Mouse (Mus musculus): ENCODE data around the gene Gm12166. TPM values are rescaled to one million over a fixed set of nuclear protein-coding genes. Genes with fewer than 3 reads are reported as not detected.

Gm12166 gene
- polyA plus RNA-seq, 1 experiment from 2014 or later, result 3.4 TPM

- Histone ChIP-seq H3K27ac (ENCODE audit: poor library complexity, severe bottlenecking) (peak overlapping the region; percentile 61), H3K4me3 (no peak overlapping the region)
- no peak for ATAC-seq (ENCODE audit: insufficient number of reproducible peaks, low FRiP score)
Observed at GRCm38 (mm10) chr11:46061776-46062445, 9.8 kb upstream of the Gm12166 start.

GRCm38 (mm10) chr11:46060651-46061020 lies 8.5 kb upstream of the Gm12166 start:
- no peaks in the 10 kb centered on the region for H3K27me3 ChIP-seq (replicated peaks)
- no peak overlapping the region for H3K4me3 ChIP-seq
- no peak overlapping the region for H3K9ac ChIP-seq
- WGBS, result 59% methylated on average over 5 of the region's 5 CpGs
- peak overlapping the region; percentile 30; the same call in 1 of the 2 replicates for H3K27ac ChIP-seq (ENCODE audit: poor library complexity, severe bottlenecking)
- ATAC-seq (ENCODE audit: insufficient number of reproducible peaks, low FRiP score), result no peak
- H3K4me2 ChIP-seq, result peak overlapping the region; percentile 1; the same call in 1 of the 2 replicates
- peaks cover 60% of the 10 kb centered on the region for H3K4me1 ChIP-seq (replicated peaks)
- no peaks in the 10 kb centered on the region for H3K9me3 ChIP-seq (replicated peaks)
- peaks cover 31% of the 10 kb centered on the region for H3K36me3 ChIP-seq

More at GRCm38 (mm10) chr11:46061776-46062445, 9.8 kb upstream of the Gm12166 start:
- WGBS, result 50% methylated on average over 6 of the region's 6 CpGs
- Histone ChIP-seq H3K4me1 (replicated peaks) (peaks cover 71% of the 10 kb centered on the region), H3K9ac (no peak overlapping the region), H3K4me2 (0 out of 2 replicates have a peak overlapping the region, but pooled peaks have one; percentile 9), H3K27me3 (replicated peaks) (no peaks in the 10 kb centered on the region), H3K36me3 (peaks cover 42% of the 10 kb centered on the region), H3K9me3 (replicated peaks) (no peaks in the 10 kb centered on the region)

GRCm38 (mm10) chr11:46059887-46060650 lies 7.9 kb upstream of the Gm12166 start:
- peaks cover 60% of the 10 kb centered on the region for H3K4me1 ChIP-seq (replicated peaks)

GRCm38 (mm10) chr11:46058916-46059315 lies 6.8 kb upstream of the Gm12166 start:
- WGBS, result 82% methylated on average over 4 of the region's 4 CpGs
- peaks cover 24% of the 10 kb centered on the region for H3K36me3 ChIP-seq
- H3K9me3 ChIP-seq (replicated peaks), result no peaks in the 10 kb centered on the region
- H3K9ac ChIP-seq, result no peak overlapping the region
- H3K4me2 ChIP-seq, result peak overlapping the region; percentile 32
- peak overlapping the region; percentile 14; the same call in 1 of the 2 replicates for H3K4me3 ChIP-seq
- no peak for ATAC-seq (ENCODE audit: insufficient number of reproducible peaks, low FRiP score)
- no peaks in the 10 kb centered on the region for H3K27me3 ChIP-seq (replicated peaks)
- H3K4me1 ChIP-seq (replicated peaks), result peaks cover 61% of the 10 kb centered on the region
- H3K27ac ChIP-seq (ENCODE audit: poor library complexity, severe bottlenecking), result no peak overlapping the region

More at GRCm38 (mm10) chr11:46059887-46060650, 7.9 kb upstream of the Gm12166 start:
- Histone ChIP-seq H3K36me3 (peaks cover 29% of the 10 kb centered on the region), H3K27ac (ENCODE audit: poor library complexity, severe bottlenecking) (peak overlapping the region; percentile 30; the same call in 1 of the 2 replicates), H3K9me3 (replicated peaks) (no peaks in the 10 kb centered on the region), H3K9ac (no peak overlapping the region), H3K27me3 (replicated peaks) (no peaks in the 10 kb centered on the region), H3K4me2 (peak overlapping the region; percentile 1; the same call in 1 of the 2 replicates), H3K4me3 (no peak overlapping the region)
- ATAC-seq (ENCODE audit: insufficient number of reproducible peaks, low FRiP score), result no peak
- 61% methylated on average over 8 of the region's 8 CpGs for WGBS

GRCm38 (mm10) chr11:46058011-46058410 lies 5.9 kb upstream of the Gm12166 start:
- Histone ChIP-seq H3K9ac (peak overlapping the region; percentile 77), H3K4me3 (peak overlapping the region; percentile 68), H3K27ac (ENCODE audit: poor library complexity, severe bottlenecking) (peak overlapping the region; percentile 75), H3K9me3 (replicated peaks) (no peaks in the 10 kb centered on the region), H3K4me1 (replicated peaks) (peaks cover 54% of the 10 kb centered on the region), H3K27me3 (replicated peaks) (no peaks in the 10 kb centered on the region), H3K4me2 (peak overlapping the region; percentile 67), H3K36me3 (peaks cover 20% of the 10 kb centered on the region)
- ATAC-seq (ENCODE audit: insufficient number of reproducible peaks, low FRiP score), result no peak
- 16% methylated on average over 9 of the region's 9 CpGs for WGBS

GRCm38 (mm10) chr11:46056770-46057411 lies 4.8 kb upstream of the Gm12166 start:
- H3K9me3 ChIP-seq (replicated peaks), result no peaks in the 10 kb centered on the region
- H3K4me3 ChIP-seq, result peak overlapping the region; percentile 68
- under 1% methylated on average over 25 of the region's 25 CpGs for WGBS
- 0 out of 2 replicates have a peak, but pooled peaks have one; percentile 24 for ATAC-seq (ENCODE audit: insufficient number of reproducible peaks, low FRiP score)
- H3K27me3 ChIP-seq (replicated peaks), result no peaks in the 10 kb centered on the region
- peak overlapping the region; percentile 95 for H3K27ac ChIP-seq (ENCODE audit: poor library complexity, severe bottlenecking)
- H3K4me1 ChIP-seq (replicated peaks), result peaks cover 44% of the 10 kb centered on the region
- H3K9ac ChIP-seq, result peak overlapping the region; percentile 92
- peak overlapping the region; percentile 75 for H3K4me2 ChIP-seq
- H3K36me3 ChIP-seq, result peaks cover 14% of the 10 kb centered on the region

GRCm38 (mm10) chr11:46055896-46056769 lies 4.0 kb upstream of the Gm12166 start, which contains the start of gene Adam19:
Gene Adam19 (plus strand): TSS chr11:46055992.
- Histone ChIP-seq H3K4me2 (peak within 1 kb of the TSS; percentile 75), H3K4me1 (replicated peaks) (peaks cover 37% of the 10 kb centered on the region), H3K27ac (ENCODE audit: poor library complexity, severe bottlenecking) (peak within 1 kb of the TSS; percentile 95), H3K9me3 (replicated peaks) (no peaks in the 10 kb centered on the region), H3K9ac (peak within 1 kb of the TSS; percentile 92), H3K4me3 (peak within 1 kb of the TSS; percentile 68), H3K27me3 (replicated peaks) (no peaks in the 10 kb centered on the region), H3K36me3 (peaks cover 7% of the 10 kb centered on the region)
- ATAC-seq (ENCODE audit: insufficient number of reproducible peaks, low FRiP score), result peak; percentile 81
- WGBS, result under 1% methylated on average over 51 of the region's 51 CpGs

GRCm38 (mm10) chr11:46054911-46055895 lies 3.1 kb upstream of the Gm12166 start:
- WGBS, result 16% methylated on average over 13 of the region's 13 CpGs
- no peaks in the 10 kb centered on the region for H3K27me3 ChIP-seq (replicated peaks)

GRCm38 (mm10) chr11:46054311-46054710 lies 2.2 kb upstream of the Gm12166 start:
- ATAC-seq (ENCODE audit: insufficient number of reproducible peaks, low FRiP score), result peak; percentile 12; the same call in 1 of the 2 replicates
- no peak overlapping the region for H3K4me3 ChIP-seq
- 27% methylated on average over 5 of the region's 5 CpGs for WGBS
- H3K9ac ChIP-seq, result no peak overlapping the region
- H3K4me1 ChIP-seq (replicated peaks), result peaks cover 23% of the 10 kb centered on the region
- H3K36me3 ChIP-seq, result no peaks in the 10 kb centered on the region
- H3K27me3 ChIP-seq (replicated peaks), result no peaks in the 10 kb centered on the region
- H3K27ac ChIP-seq (ENCODE audit: poor library complexity, severe bottlenecking), result no peak overlapping the region
- H3K4me2 ChIP-seq, result no peak overlapping the region
- no peaks in the 10 kb centered on the region for H3K9me3 ChIP-seq (replicated peaks)

More at GRCm38 (mm10) chr11:46054911-46055895, 3.1 kb upstream of the Gm12166 start:
- H3K36me3 ChIP-seq, result no peaks in the 10 kb centered on the region
- peak overlapping the region; percentile 75 for H3K4me2 ChIP-seq
- H3K4me3 ChIP-seq, result peak overlapping the region; percentile 68
- peaks cover 28% of the 10 kb centered on the region for H3K4me1 ChIP-seq (replicated peaks)
- peak overlapping the region; percentile 92 for H3K9ac ChIP-seq
- peak overlapping the region; percentile 95 for H3K27ac ChIP-seq (ENCODE audit: poor library complexity, severe bottlenecking)
- ATAC-seq (ENCODE audit: insufficient number of reproducible peaks, low FRiP score), result peak; percentile 29; the same call in 1 of the 2 replicates
- no peaks in the 10 kb centered on the region for H3K9me3 ChIP-seq (replicated peaks)
